Mouse (Mus musculus) neutrophil, adult 83 days (primary cell): Measurements from ENCODE around the gene Olfr145. TPM values are rescaled to one million over a fixed set of nuclear protein-coding genes. Genes with fewer than 3 reads are reported as not detected.

Experiments used
- total RNA-seq, 2 experiments: library from RNA; stranded (reverse); gene quantifications; one replicate each; pipeline ENCODE4 v1.2.4; 2023

Gene Olfr145
- not detected for total RNA-seq

DNA sequence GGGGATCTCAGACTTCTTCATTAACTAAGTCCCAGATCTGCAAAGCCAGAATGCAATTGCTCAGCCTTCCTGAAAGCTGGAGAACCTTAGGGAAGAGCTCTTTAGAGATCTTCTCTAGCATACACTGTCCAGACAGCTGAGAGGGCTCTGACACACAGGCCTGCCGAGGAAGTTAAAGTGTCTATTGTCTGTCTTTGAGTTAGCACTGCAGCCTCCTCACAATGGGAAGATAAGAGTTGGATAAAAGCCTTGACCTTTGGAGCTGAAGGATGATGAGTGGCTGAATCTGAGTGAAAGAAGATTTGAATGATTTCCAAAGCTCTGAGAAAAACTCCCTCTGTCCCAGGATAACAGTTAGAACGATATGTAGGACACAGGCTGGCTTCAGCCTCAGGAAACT is at the start of gene Olfr145:
Gene Olfr145, plus strand, starts transcription at position 64 of the 400 bp plus-strand sequence.

DNA sequence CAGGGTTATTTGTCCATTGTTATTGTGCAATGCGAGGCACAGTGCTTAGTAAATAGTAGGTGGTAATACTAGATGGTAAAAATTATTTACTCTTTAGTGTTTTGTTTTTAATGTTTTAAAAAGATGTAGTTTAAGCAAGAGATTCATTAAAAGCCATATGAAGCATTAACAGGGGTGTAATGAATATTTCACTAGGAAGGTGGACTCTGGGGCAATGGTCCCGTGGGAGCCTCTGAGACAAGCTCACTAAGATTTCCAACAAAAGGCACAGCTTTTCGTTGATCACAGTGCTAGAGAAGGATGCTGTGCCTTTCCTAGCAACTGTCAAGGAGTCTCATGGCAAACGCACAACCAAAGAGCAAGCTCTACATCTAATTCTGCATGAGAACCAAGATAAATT is 42.6 kb upstream of the Olfr145 start, which contains the start of gene Olfr877:
Gene Olfr877, plus strand, starts transcription at position 301 of the 400 bp plus-strand sequence.

DNA sequence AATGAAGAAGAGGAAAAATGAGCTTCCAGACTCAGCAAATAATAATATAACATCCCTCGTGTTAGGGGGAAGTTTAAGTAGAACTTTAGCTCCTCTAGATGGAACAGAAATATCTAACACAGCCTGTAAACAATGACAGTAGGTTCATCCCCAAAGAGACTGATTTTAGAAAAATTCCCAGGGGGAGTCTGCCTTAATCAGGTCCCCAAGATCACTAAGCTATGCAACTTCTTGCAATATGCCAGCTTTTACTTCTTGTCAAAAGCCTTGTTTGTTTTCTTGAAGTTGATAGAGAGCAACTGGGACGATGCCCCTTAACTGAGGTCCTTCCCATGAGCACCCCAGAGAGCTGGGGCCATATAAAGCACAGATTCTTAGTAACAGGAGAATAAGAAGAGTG is 21.0 kb downstream of the Olfr145 start, which contains the start of gene Olfr878:
Gene Olfr878, plus strand, starts transcription at position 301 of the 400 bp plus-strand sequence.

Other genes with a start within 250 kb of the Olfr145 start
- 10 to 100 TPM; 42.1 to 49.6 TPM for gene Tbrg1, start 239.4 kb upstream of the Olfr145 start, total RNA-seq
- not detected for gene Panx3, start 227.5 kb upstream of the Olfr145 start, total RNA-seq
- gene Olfr160, start 180.5 kb upstream of the Olfr145 start, total RNA-seq, result not detected
- not detected for gene Olfr874, start 151.6 kb upstream of the Olfr145 start, total RNA-seq
- not detected for gene Olfr875, start 124.9 kb upstream of the Olfr145 start, total RNA-seq
- gene Olfr876, start 93.7 kb upstream of the Olfr145 start, total RNA-seq, result not detected
- not detected for gene Olfr877, start 42.5 kb upstream of the Olfr145 start, total RNA-seq
- not detected for gene Olfr878, start 21.1 kb downstream of the Olfr145 start, total RNA-seq
- gene Olfr881, start 95.1 kb downstream of the Olfr145 start, total RNA-seq, result not detected
- not detected for gene Olfr883, start 129.1 kb downstream of the Olfr145 start, total RNA-seq
- not detected for gene Olfr884, start 149.8 kb downstream of the Olfr145 start, total RNA-seq
- gene Olfr885, start 164.6 kb downstream of the Olfr145 start, total RNA-seq, result not detected
- gene Olfr887, start 187.3 kb downstream of the Olfr145 start, total RNA-seq, result not detected
- gene Olfr888, start 211.4 kb downstream of the Olfr145 start, total RNA-seq, result not detected
- under 1 TPM in 1 of 2 experiments, not detected in 1; 0.07 TPM for gene Olfr889, start 218.5 kb downstream of the Olfr145 start, total RNA-seq
- gene Olfr890, start 245.8 kb downstream of the Olfr145 start, total RNA-seq, result not detected